ENCODE assay signal across 10 mouse cellular contexts in the genomic region with DNA sequence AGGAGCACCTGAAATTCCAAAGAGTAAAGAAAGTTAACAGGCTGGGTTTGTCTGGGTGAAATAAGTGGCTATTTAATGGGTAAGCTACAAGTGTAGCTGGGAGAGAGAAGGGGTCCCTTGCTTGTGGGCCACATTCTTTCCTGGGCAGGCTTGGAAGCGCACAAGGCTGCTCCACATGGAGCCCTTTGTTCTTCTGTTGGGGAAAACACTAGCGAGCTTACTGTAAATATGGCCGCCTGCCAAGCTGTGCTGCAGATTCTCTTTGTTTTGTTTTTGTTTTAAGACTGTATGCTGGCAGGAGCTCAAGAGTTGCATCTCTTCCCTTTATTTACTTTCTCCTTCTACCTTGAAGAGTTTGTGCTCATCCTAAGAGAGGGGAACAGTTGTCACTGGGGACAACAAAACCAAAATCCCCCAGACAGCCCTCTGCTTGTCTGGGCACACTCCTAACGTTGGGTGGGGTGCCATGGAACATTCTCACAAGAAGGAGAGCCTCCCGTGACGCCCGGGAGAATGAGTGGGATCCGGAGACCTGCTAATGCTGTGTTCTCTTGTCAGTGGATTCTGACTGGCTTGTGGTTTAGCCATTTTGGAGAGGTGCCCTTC.
A peak's percentile ranks its signal among the peaks of the same experiment; 100 is the strongest.
DNase-seq lines count a peak whose midpoint lies in the region; ATAC-seq and TF ChIP-seq lines count a peak whose summit lies in the region.
"Had no signal": no experiment of that assay in that cellular context is flagged by ENCODE, and none has a peak within 500 bp of the region (broad histone marks: within the 10 kb centered on the region; RNA-seq: fewer than 3 reads in every experiment).

No protein-coding gene starts in this region.

- H3K36me3 ChIP-seq in hindbrain, postnatal 0 days (ENCODE audit: insufficient read depth, low read length) = no peaks in the 10 kb centered on the region
- H3K36me3 ChIP-seq: liver, embryonic 15.5 days had no signal

- H3K4me1 ChIP-seq in hindbrain, postnatal 0 days (ENCODE audit: insufficient read depth, low read length) = 0 out of 2 replicates have a peak, but pooled peaks cover 5% of the 10 kb centered on the region
- H3K4me1 ChIP-seq: liver, embryonic 15.5 days had no signal

- intact Hi-C loops in gastrocnemius, postnatal 14 days (cut with DNase I; ENCODE audit: low total_unique reads) = no loop called here
- intact Hi-C loops in left cerebral cortex, postnatal 36 days (cut with DNase I) = no loop called here

- no peak overlapping the region for H3K9ac ChIP-seq in hindbrain, postnatal 0 days (replicated peaks; ENCODE audit: low read length)
- H3K9ac ChIP-seq: liver, embryonic 15.5 days had no signal

- no peak for ATAC-seq in hindbrain, postnatal 0 days
- ATAC-seq in frontal cortex, adult (ENCODE audit: low TSS enrichment) = no peak

- H3K4me3 ChIP-seq in hindbrain, postnatal 0 days (ENCODE audit: low read length) = no peak overlapping the region
- H3K4me3 ChIP-seq: erythroblast, embryonic 14.5 days; liver, embryonic 15.5 days had no signal

- H3K9me3 ChIP-seq in hindbrain, postnatal 0 days (ENCODE audit: low read length) = no peaks in the 10 kb centered on the region
- H3K9me3 ChIP-seq: liver, embryonic 15.5 days had no signal

- 19% methylated on average over 8 of the region's 8 CpGs for WGBS in hindbrain, postnatal 0 days

- H3K4me2 ChIP-seq in hindbrain, postnatal 0 days (ENCODE audit: low read depth, low read length) = 0 out of 2 replicates have a peak overlapping the region, but pooled peaks have one; percentile 16
- H3K4me2 ChIP-seq: liver, embryonic 15.5 days had no signal

- peak; percentile 16 for DNase-seq in gastrocnemius, postnatal 14 days
- no peak for DNase-seq in gastrocnemius, adult 18-20 months (ENCODE audit: low spot score)
- peak; percentile 83 for DNase-seq in 3T3-L1 (ENCODE audit: low read depth, low spot score)
- DNase-seq in cerebellum, adult 9-11 months = peak; percentile 57
- peak; percentile 72 for DNase-seq in hindbrain, postnatal 0 days (ENCODE audit: low spot score)
- peak; percentile 73 for DNase-seq in ovary, adult 18-20 months (ENCODE audit: low spot score)
- no peak for DNase-seq in left cerebral cortex, postnatal 36 days (ENCODE audit: low spot score in 2 of 2)

- TF ChIP-seq CTCF in hindbrain, postnatal 0 days (IDR thresholded peaks at IDR 0.05; ENCODE audit: low read depth) = no peak

- no peaks in the 10 kb centered on the region for H3K27me3 ChIP-seq in hindbrain, postnatal 0 days (ENCODE audit: insufficient read depth, low read length)
- H3K27me3 ChIP-seq: liver, embryonic 15.5 days had no signal

- H3K27ac ChIP-seq in hindbrain, postnatal 0 days = peak overlapping the region; percentile 41; the same call in 1 of the 2 replicates
- H3K27ac ChIP-seq: liver, embryonic 15.5 days had no signal

Comparison
In these comparisons a context has a peak if more than half of its experiments do, and no peak if none do; other contexts are left out.
1. DNase-seq: peak in gastrocnemius, postnatal 14 days (single experiment), 3T3-L1 (single experiment), cerebellum, adult 9-11 months (single experiment), hindbrain, postnatal 0 days (single experiment) and ovary, adult 18-20 months (single experiment); none in gastrocnemius, adult 18-20 months (single experiment) and left cerebral cortex, postnatal 36 days (0 of 2).